Mouse (Mus musculus): ENCODE measurements around the gene Gm42674. TPM values are rescaled to one million over a fixed set of nuclear protein-coding genes. Genes with fewer than 3 reads are reported as not detected.

The Gm42674 gene
- not detected for polyA plus RNA-seq (2014; fragmentation: Illumina TruSeq; extraction: RNeasy Lipid Tissue Mini Kit (QIAGEN cat#74804); ENCODE audit: low read depth, low replicate concordance)

GRCm38 (mm10) chr3:90601486-90602110 is at the start of gene Gm42674:
Gm42674 (plus strand) TSS chr3:90601904.

GRCm38 (mm10) chr3:90560008-90560628 is 41.6 kb upstream of the Gm42674 start, which contains the start of gene S100a3:
S100a3 (plus strand) TSS chr3:90560578.

GRCm38 (mm10) chr3:90589947-90590346 is 11.8 kb upstream of the Gm42674 start, which contains the start of gene S100a2:
S100a2 (plus strand) TSS chr3:90590247.

GRCm38 (mm10) chr3:90603623-90604022 is 1.9 kb downstream of the Gm42674 start, which contains the start of gene S100a4:
S100a4 (plus strand) TSS chr3:90603771.

GRCm38 (mm10) chr3:90608223-90608622 is 6.5 kb downstream of the Gm42674 start, which contains the start of gene S100a5:
S100a5 (plus strand) TSS chr3:90608523.

GRCm38 (mm10) chr3:90612728-90613291 is 11.1 kb downstream of the Gm42674 start, which contains the start of gene S100a6:
S100a6 (plus strand) TSS chr3:90612882.

GRCm38 (mm10) chr3:90653717-90654116 is 52.0 kb downstream of the Gm42674 start, which contains the start of gene S100a7a:
S100a7a (plus strand) TSS chr3:90654017.

Other genes with a start within 250 kb of the Gm42674 start
- gene Slc27a3, start 212.0 kb upstream of the Gm42674 start, polyA plus RNA-seq (2014; fragmentation: Illumina TruSeq; extraction: RNeasy Lipid Tissue Mini Kit (QIAGEN cat#74804); ENCODE audit: low read depth, low replicate concordance): not detected
- gene Ints3, start 168.3 kb upstream of the Gm42674 start, polyA plus RNA-seq (2014; fragmentation: Illumina TruSeq; extraction: RNeasy Lipid Tissue Mini Kit (QIAGEN cat#74804); ENCODE audit: low read depth, low replicate concordance): 19.1 TPM
- 1.4 TPM for gene Npr1, start 136.0 kb upstream of the Gm42674 start, polyA plus RNA-seq (2014; fragmentation: Illumina TruSeq; extraction: RNeasy Lipid Tissue Mini Kit (QIAGEN cat#74804); ENCODE audit: low read depth, low replicate concordance)
- 48.1 TPM for gene Ilf2, start 125.8 kb upstream of the Gm42674 start, polyA plus RNA-seq (2014; fragmentation: Illumina TruSeq; extraction: RNeasy Lipid Tissue Mini Kit (QIAGEN cat#74804); ENCODE audit: low read depth, low replicate concordance)
- gene Snapin, start 110.9 kb upstream of the Gm42674 start, polyA plus RNA-seq (2014; fragmentation: Illumina TruSeq; extraction: RNeasy Lipid Tissue Mini Kit (QIAGEN cat#74804); ENCODE audit: low read depth, low replicate concordance): 68.4 TPM
- gene Chtop, start 92.4 kb upstream of the Gm42674 start, polyA plus RNA-seq (2014; fragmentation: Illumina TruSeq; extraction: RNeasy Lipid Tissue Mini Kit (QIAGEN cat#74804); ENCODE audit: low read depth, low replicate concordance): 156 TPM
- 84.9 TPM for gene S100a1, start 87.5 kb upstream of the Gm42674 start, polyA plus RNA-seq (2014; fragmentation: Illumina TruSeq; extraction: RNeasy Lipid Tissue Mini Kit (QIAGEN cat#74804); ENCODE audit: low read depth, low replicate concordance)
- gene S100a13, start 87.5 kb upstream of the Gm42674 start, polyA plus RNA-seq (2014; fragmentation: Illumina TruSeq; extraction: RNeasy Lipid Tissue Mini Kit (QIAGEN cat#74804); ENCODE audit: low read depth, low replicate concordance): 15.8 TPM
- 53.2 TPM for gene S100a14, start 75.0 kb upstream of the Gm42674 start, polyA plus RNA-seq (2014; fragmentation: Illumina TruSeq; extraction: RNeasy Lipid Tissue Mini Kit (QIAGEN cat#74804); ENCODE audit: low read depth, low replicate concordance)
- gene S100a16, start 64.7 kb upstream of the Gm42674 start, polyA plus RNA-seq (2014; fragmentation: Illumina TruSeq; extraction: RNeasy Lipid Tissue Mini Kit (QIAGEN cat#74804); ENCODE audit: low read depth, low replicate concordance): 96.5 TPM
- not detected for gene S100a3, start 41.3 kb upstream of the Gm42674 start, polyA plus RNA-seq (2014; fragmentation: Illumina TruSeq; extraction: RNeasy Lipid Tissue Mini Kit (QIAGEN cat#74804); ENCODE audit: low read depth, low replicate concordance)
- not detected for gene S100a2, start 11.7 kb upstream of the Gm42674 start, polyA plus RNA-seq (2014; fragmentation: Illumina TruSeq; extraction: RNeasy Lipid Tissue Mini Kit (QIAGEN cat#74804); ENCODE audit: low read depth, low replicate concordance)
- gene S100a4, start 1.9 kb downstream of the Gm42674 start, polyA plus RNA-seq (2014; fragmentation: Illumina TruSeq; extraction: RNeasy Lipid Tissue Mini Kit (QIAGEN cat#74804); ENCODE audit: low read depth, low replicate concordance): 13.6 TPM
- not detected for gene S100a5, start 6.6 kb downstream of the Gm42674 start, polyA plus RNA-seq (2014; fragmentation: Illumina TruSeq; extraction: RNeasy Lipid Tissue Mini Kit (QIAGEN cat#74804); ENCODE audit: low read depth, low replicate concordance)
- 583 TPM for gene S100a6, start 11.0 kb downstream of the Gm42674 start, polyA plus RNA-seq (2014; fragmentation: Illumina TruSeq; extraction: RNeasy Lipid Tissue Mini Kit (QIAGEN cat#74804); ENCODE audit: low read depth, low replicate concordance)
- 1.8 TPM for gene S100a7a, start 52.1 kb downstream of the Gm42674 start, polyA plus RNA-seq (2014; fragmentation: Illumina TruSeq; extraction: RNeasy Lipid Tissue Mini Kit (QIAGEN cat#74804); ENCODE audit: low read depth, low replicate concordance)
- gene S100a8, start 67.1 kb downstream of the Gm42674 start, polyA plus RNA-seq (2014; fragmentation: Illumina TruSeq; extraction: RNeasy Lipid Tissue Mini Kit (QIAGEN cat#74804); ENCODE audit: low read depth, low replicate concordance): 9.0 TPM
- 2.4 TPM for gene S100a9, start 93.8 kb downstream of the Gm42674 start, polyA plus RNA-seq (2014; fragmentation: Illumina TruSeq; extraction: RNeasy Lipid Tissue Mini Kit (QIAGEN cat#74804); ENCODE audit: low read depth, low replicate concordance)
- gene Pglyrp4, start 125.0 kb downstream of the Gm42674 start, polyA plus RNA-seq (2014; fragmentation: Illumina TruSeq; extraction: RNeasy Lipid Tissue Mini Kit (QIAGEN cat#74804); ENCODE audit: low read depth, low replicate concordance): not detected
- gene Gm5849, start 176.0 kb downstream of the Gm42674 start, polyA plus RNA-seq (2014; fragmentation: Illumina TruSeq; extraction: RNeasy Lipid Tissue Mini Kit (QIAGEN cat#74804); ENCODE audit: low read depth, low replicate concordance): not detected

Data from sigmoid colon, adult 10 weeks (tissue).